Mouse (Mus musculus) kidney, adult 2 months (tissue): ENCODE results near the gene Gucy1b2. TPM values are rescaled to one million over a fixed set of nuclear protein-coding genes. Genes with fewer than 3 reads are reported as not detected.

Experiments
- DNase-seq: peaks from one replicate; pipeline ENCODE4 v3.0.0; 2021
- H3K27ac ChIP-seq: fragments of 200-500 bp; 2 replicates; pipeline ENCODE4 v1.5.1; 2012; ENCODE audit warnings: low read depth, low read length, control low read depth, inconsistent platforms; ENCODE audit not compliant: insufficient read depth
- H3K27me3 ChIP-seq: fragments of 200-500 bp; replicated peaks from 2 replicates; pipeline ENCODE4 v1.6.1; 2012; ENCODE audit warnings: mild to moderate bottlenecking, moderate library complexity, low read length, inconsistent platforms; ENCODE audit not compliant: control insufficient read depth, insufficient read depth
- H3K36me3 ChIP-seq: fragments of 200-500 bp; 2 replicates; pipeline ENCODE4 v1.6.1; 2012; ENCODE audit warnings: mild to moderate bottlenecking, moderate library complexity, low read length, inconsistent platforms; ENCODE audit not compliant: control insufficient read depth, insufficient read depth
- H3K4me1 ChIP-seq: fragments of 200-500 bp; 2 replicates; pipeline ENCODE4 v1.6.1; 2011; ENCODE audit warnings: low read length; ENCODE audit not compliant: control insufficient read depth, insufficient read depth
- H3K4me3 ChIP-seq: fragments of 200-500 bp; 2 replicates; pipeline ENCODE4 v1.5.1; 2011; ENCODE audit warnings: mild to moderate bottlenecking, low read depth, low read length, control low read depth; ENCODE audit not compliant: insufficient read depth
- CTCF ChIP-seq: fragments of 200-500 bp; conservative IDR thresholded peaks from 2 replicates; pipeline ENCODE4 v1.5.1; 2011; ENCODE audit warnings: low read depth, mild to moderate bottlenecking, control low read depth, low read length, moderate library complexity, mixed read lengths; ENCODE audit not compliant: insufficient read depth, insufficient read length
- POLR2A ChIP-seq: fragments of 200-500 bp; IDR thresholded peaks from one replicate; pipeline ENCODE4 v1.6.1; 2011; ENCODE audit warnings: low read depth, low read length, control low read depth
- WGBS: fragments of 180-500 bp; shearing (Covaris S2); methylation state at CpG from one replicate; pipeline ENCODE4 v1.1.7; 2018; 5-methylcytosine and 5-hydroxymethylcytosine counted together
- polyA plus RNA-seq: library from polyadenylated mRNA; depleted of rRNA; stranded (reverse); fragments of >200 nt; gene quantifications from 2 replicates; pipeline ENCODE4 v1.2.3, GENCODE M21; 2012

Gucy1b2 gene
- polyA plus RNA-seq, 1 experiment, result 0.05 TPM

DNA sequence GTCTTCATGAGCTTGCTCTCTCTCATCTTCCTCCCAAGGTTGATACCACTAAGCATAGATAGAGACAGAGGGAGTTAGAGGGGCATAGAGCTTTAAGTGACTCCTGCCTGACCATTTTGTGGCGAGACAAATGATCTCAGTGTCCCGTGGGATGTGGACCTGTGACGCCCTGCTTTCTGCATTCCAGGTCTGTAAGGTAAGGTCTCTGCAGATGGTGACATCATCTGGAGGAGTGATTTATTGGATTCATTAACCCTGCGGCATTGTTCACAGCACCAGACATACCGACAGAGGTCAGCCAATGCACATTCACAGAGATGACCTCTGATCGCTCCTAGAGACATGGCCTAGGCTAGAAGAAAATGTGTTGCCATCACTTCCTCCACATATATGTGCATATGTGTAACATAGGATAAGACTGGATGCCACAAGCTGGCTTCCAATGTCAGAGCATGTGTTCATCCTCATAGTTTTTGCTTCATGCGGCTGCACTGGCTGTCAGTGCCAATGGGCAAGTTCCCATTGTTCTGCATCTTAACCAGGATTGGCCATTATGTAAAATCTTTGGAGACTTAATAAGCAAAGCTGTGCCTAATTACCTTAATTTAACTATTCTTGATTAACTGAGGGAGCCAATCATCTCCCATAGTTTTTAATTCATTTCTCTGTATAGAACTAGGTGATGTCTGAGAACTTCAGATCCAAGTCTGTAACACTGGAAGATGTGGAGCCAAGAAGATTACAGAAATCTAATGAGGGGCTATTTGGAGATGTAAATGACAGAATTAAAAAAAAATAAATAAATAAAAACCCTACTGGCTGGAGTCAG is 9.5 kb downstream of the Gucy1b2 start:
- no peak for DNase-seq
- Histone ChIP-seq H3K4me1 (peaks cover 3% of the 10 kb centered on the region; the same call in 1 of the 2 replicates), H3K4me3 (no peak overlapping the region), H3K36me3 (no peaks in the 10 kb centered on the region), H3K27me3 (no peaks in the 10 kb centered on the region), H3K27ac (no peak overlapping the region)
- TF ChIP-seq POLR2A (no peak), CTCF (no peak)
- WGBS, result 43% methylated on average over 7 of the region's 7 CpGs

DNA sequence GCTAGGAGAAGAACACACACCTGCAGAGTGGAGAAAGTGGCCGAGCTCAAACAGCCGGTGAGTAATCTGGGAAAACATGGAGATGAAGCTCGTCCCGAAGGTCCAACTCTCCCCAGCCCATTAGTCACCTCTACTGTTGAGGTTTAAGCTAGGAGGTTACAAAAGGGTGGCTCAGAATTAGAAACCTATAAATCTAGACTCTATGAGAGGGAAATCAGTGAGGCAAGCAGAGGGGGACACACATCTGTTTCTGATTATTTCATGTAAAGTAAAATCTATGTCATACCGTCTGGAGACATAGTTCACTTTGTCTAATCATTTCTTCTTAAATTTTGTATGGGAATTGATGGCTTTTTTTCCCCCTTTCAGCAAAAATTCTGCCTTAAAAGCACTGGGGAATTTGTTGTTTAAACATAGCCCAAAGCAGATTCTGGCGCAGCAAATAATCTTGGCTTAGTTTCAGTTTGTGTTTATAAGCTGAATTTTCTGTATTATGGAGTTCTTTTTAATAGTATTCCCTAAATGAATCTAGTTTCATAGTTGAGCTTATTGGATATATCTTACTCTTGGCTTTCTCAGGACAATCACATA is 12.2 kb downstream of the Gucy1b2 start:
- H3K36me3 ChIP-seq, result no peaks in the 10 kb centered on the region
- H3K27ac ChIP-seq, result no peak overlapping the region
- DNase-seq, result no peak
- WGBS, result 70% methylated on average over 6 of the region's 6 CpGs
- H3K4me1 ChIP-seq, result peaks cover 3% of the 10 kb centered on the region; the same call in 1 of the 2 replicates
- TF ChIP-seq POLR2A, result no peak
- no peak for TF ChIP-seq CTCF
- no peak overlapping the region for H3K4me3 ChIP-seq
- H3K27me3 ChIP-seq, result no peaks in the 10 kb centered on the region

DNA sequence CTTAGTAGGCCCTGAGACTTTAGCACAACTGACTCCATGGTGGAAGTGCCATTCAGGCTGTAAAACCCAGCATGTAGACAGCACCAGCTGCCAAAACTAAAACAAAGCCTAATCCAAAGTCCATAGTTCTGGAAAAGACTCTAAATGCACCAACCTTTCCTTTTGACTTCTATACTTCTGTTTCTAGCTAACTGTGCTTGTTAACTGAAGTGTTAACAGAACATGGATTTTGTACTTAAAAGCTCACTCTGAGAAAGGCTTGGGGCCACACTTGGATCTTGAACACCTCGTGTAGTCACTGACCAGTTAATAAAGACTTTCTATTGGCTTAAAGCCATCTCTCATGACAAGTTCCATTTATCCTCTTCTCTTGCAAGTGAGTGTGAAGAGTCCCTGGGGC is 13.1 kb downstream of the Gucy1b2 start:
- WGBS, result 44% methylated on average over 1 of the region's 1 CpGs
- no peak for TF ChIP-seq POLR2A
- TF ChIP-seq CTCF, result no peak
- DNase-seq, result peak; percentile 73
- Histone ChIP-seq H3K36me3 (no peaks in the 10 kb centered on the region), H3K4me3 (no peak overlapping the region), H3K27ac (peak overlapping the region; percentile 78; the same call in 1 of the 2 replicates), H3K27me3 (no peaks in the 10 kb centered on the region), H3K4me1 (peaks cover 6% of the 10 kb centered on the region; the same call in 1 of the 2 replicates)

DNA sequence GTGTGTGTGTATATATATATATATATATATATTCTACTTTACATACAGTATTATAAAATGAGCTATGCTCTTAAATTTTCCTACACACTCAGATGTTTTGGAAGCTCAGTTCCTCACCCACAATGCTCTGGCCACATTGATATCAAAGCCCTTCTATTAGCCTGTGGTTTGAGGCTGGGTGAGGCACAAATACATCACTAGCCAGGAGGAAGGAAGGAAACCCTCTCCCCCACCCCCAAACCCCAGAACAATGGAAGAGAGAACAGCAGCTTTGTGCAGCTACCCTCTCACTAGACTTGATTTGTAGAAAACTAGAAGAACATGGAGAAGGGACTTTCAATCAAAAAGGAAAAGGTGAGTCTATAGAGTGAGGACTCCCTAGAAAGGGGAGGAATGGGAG is 16.1 kb downstream of the Gucy1b2 start:
- H3K4me3 ChIP-seq, result no peak overlapping the region
- no peaks in the 10 kb centered on the region for H3K27me3 ChIP-seq
- peaks cover 7% of the 10 kb centered on the region; the same call in 1 of the 2 replicates for H3K4me1 ChIP-seq
- H3K36me3 ChIP-seq, result no peaks in the 10 kb centered on the region
- DNase-seq, result no peak
- TF ChIP-seq POLR2A, result no peak
- TF ChIP-seq CTCF, result no peak
- no peak overlapping the region for H3K27ac ChIP-seq

DNA sequence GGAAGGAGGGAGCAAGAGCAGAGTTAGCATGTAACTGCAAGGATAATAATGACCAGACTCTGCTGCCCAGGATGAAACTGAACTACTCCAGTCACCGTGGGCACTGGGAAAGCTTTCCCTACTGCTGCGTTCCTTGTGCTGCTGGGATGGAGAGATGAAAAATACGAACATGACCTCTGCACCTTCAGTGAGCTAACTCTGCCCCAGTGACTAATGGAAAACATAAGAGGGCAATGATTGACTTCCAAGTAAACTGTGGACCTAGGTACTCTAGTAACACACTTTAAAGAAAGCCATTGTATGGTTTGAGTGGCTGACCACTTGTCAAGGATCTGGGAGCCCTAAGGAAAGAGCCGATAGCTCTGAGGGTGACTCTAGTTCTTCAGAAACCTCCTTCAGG is 17.9 kb downstream of the Gucy1b2 start:
- H3K4me1 ChIP-seq, result peaks cover 7% of the 10 kb centered on the region; the same call in 1 of the 2 replicates
- no peak overlapping the region for H3K4me3 ChIP-seq
- 63% methylated on average over 4 of the region's 4 CpGs for WGBS
- H3K36me3 ChIP-seq, result no peaks in the 10 kb centered on the region
- H3K27me3 ChIP-seq, result no peaks in the 10 kb centered on the region
- peak; percentile 79 for DNase-seq
- H3K27ac ChIP-seq, result peak overlapping the region; percentile 76
- TF ChIP-seq CTCF (no peak), POLR2A (no peak)

DNA sequence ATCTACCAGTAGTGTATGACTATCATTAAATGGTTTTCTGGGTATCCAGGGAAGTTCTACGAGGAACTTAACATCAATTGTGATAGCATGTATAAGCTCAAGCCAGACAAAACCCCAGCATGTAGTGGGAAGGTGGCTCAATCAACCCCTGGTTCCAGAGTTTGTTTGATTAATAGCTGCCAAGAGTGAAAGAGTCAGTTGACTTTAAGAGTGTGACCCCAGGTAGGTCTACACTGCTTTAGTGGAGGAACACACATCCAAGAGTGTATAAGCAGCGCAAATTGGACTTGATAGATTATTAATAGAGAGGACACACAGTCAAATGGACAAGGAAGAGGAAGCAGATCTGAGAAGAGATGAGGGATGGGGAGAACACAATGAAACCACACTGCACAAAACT is 18.3 kb downstream of the Gucy1b2 start:
- no peak for DNase-seq
- H3K27ac ChIP-seq, result peak overlapping the region; percentile 76; the same call in 1 of the 2 replicates
- 83% methylated on average over 2 of the region's 2 CpGs for WGBS
- H3K4me3 ChIP-seq, result no peak overlapping the region
- H3K36me3 ChIP-seq, result no peaks in the 10 kb centered on the region
- H3K27me3 ChIP-seq, result no peaks in the 10 kb centered on the region
- TF ChIP-seq CTCF (no peak), POLR2A (no peak)
- H3K4me1 ChIP-seq, result peaks cover 7% of the 10 kb centered on the region; the same call in 1 of the 2 replicates

DNA sequence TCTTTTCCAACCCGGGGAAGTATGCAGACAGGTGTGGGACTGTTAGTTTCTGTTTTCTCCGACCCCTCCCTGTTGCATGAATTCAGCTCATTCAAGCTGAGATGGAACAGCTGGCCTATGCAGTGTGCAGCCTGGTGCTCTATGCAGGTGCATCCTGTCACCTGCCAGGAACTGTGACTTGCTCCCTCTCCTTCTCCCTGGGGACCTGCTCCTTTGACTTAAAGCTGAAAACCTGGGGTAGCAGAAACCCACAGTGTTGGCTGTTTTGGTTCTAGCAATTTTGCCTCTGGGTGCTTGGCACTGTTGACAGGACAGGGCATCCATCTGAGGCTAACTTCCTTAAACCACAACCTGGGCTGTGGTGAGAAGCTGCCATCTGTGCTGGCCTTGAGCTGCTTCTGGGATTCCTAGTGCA is 30.8 kb downstream of the Gucy1b2 start:
- no peak overlapping the region for H3K27ac ChIP-seq
- no peaks in the 10 kb centered on the region for H3K27me3 ChIP-seq
- no peak for TF ChIP-seq POLR2A
- TF ChIP-seq CTCF, result no peak
- H3K36me3 ChIP-seq, result no peaks in the 10 kb centered on the region
- DNase-seq, result no peak
- H3K4me3 ChIP-seq, result no peak overlapping the region
- 37% methylated on average over 2 of the region's 2 CpGs for WGBS
- H3K4me1 ChIP-seq, result no peaks in the 10 kb centered on the region
